Mouse (Mus musculus) megakaryocyte, adult 5-6 weeks (primary cell): ENCODE measurements around the gene Cog1. TPM values are rescaled to one million over a fixed set of nuclear protein-coding genes. Genes with fewer than 3 reads are reported as not detected.
"Not testable (repeated sequence)": the region's sequence is repeated elsewhere in the genome, so short reads cannot be mapped to it uniquely, and the experiment has no call there.

Source experiments
- ATAC-seq: 2 replicates; pipeline ENCODE4 v1.8.0; 2016; ENCODE audit warnings: mild to moderate bottlenecking, inconsistent platforms; ENCODE audit not compliant: poor library complexity, severe bottlenecking
- total RNA-seq, 2 experiments: library from RNA; stranded (forward) in 1 of 2; stranded (reverse) in 1 of 2; fragments of 153-499, 151-499 nt in 1 of 2; fragments of 221-1000, 200-1000 nt in 1 of 2; gene quantifications; 2 replicates each; pipeline versions ENCODE4 v1.2.3 to v1.2.4; 2015 to 2017

Gene Cog1
- total RNA-seq, 2 experiments from 2014 or later = 15.3 to 31.2 TPM

- ATAC-seq = no peak
Measured at GRCm38 (mm10) chr11:113631302-113631701, 17.7 kb upstream of the Cog1 start.

GRCm38 (mm10) chr11:113631862-113632261 lies 17.1 kb upstream of the Cog1 start:
- ATAC-seq = no peak

GRCm38 (mm10) chr11:113632303-113632702 lies 16.7 kb upstream of the Cog1 start:
- no peak for ATAC-seq

- ATAC-seq = no peak
Measured at GRCm38 (mm10) chr11:113633398-113633797, 15.6 kb upstream of the Cog1 start.

GRCm38 (mm10) chr11:113634699-113635121 lies 14.3 kb upstream of the Cog1 start:
- no peak for ATAC-seq

- peak; percentile 67 for ATAC-seq
Measured at GRCm38 (mm10) chr11:113638680-113639079, 10.3 kb upstream of the Cog1 start.

- ATAC-seq = no peak
Measured at GRCm38 (mm10) chr11:113645181-113645580, 3.8 kb upstream of the Cog1 start.

- peak; percentile 85 for ATAC-seq
Measured at GRCm38 (mm10) chr11:113648152-113648551, 817 bp upstream of the Cog1 start.

- ATAC-seq = peak; percentile 74
Measured at GRCm38 (mm10) chr11:113649353-113650210, 613 bp downstream of the Cog1 start, which contains the start of gene Slc39a11. TSS of gene Slc39a11 (minus strand) at chr11:113650079.

GRCm38 (mm10) chr11:113651206-113651906 lies 2.4 kb downstream of the Cog1 start:
- ATAC-seq = no peak

GRCm38 (mm10) chr11:113651907-113652273 lies 2.9 kb downstream of the Cog1 start:
- no peak for ATAC-seq

- ATAC-seq = no peak
Measured at GRCm38 (mm10) chr11:113652516-113652915, 3.5 kb downstream of the Cog1 start.

GRCm38 (mm10) chr11:113654105-113654504 lies 5.1 kb downstream of the Cog1 start:
- ATAC-seq = no peak

GRCm38 (mm10) chr11:113654561-113655270 lies 5.7 kb downstream of the Cog1 start:
- ATAC-seq = no peak

GRCm38 (mm10) chr11:113656511-113656932 lies 7.6 kb downstream of the Cog1 start:
- ATAC-seq = no peak

- ATAC-seq = no peak
Measured at GRCm38 (mm10) chr11:113657221-113657620, 8.3 kb downstream of the Cog1 start.

- ATAC-seq = no peak
Measured at GRCm38 (mm10) chr11:113658319-113658718, 9.3 kb downstream of the Cog1 start.

- no peak for ATAC-seq
Measured at GRCm38 (mm10) chr11:113658763-113659162, 9.8 kb downstream of the Cog1 start.

GRCm38 (mm10) chr11:113660213-113660612 lies 11.2 kb downstream of the Cog1 start:
- not testable (repeated sequence) for ATAC-seq

- no peak for ATAC-seq
Measured at GRCm38 (mm10) chr11:113660940-113661339, 12.0 kb downstream of the Cog1 start.

- no peak for ATAC-seq
Measured at GRCm38 (mm10) chr11:113661835-113662351, 12.9 kb downstream of the Cog1 start.
